Mouse (Mus musculus) thymus, adult 18-20 months (tissue): ENCODE measurements at regions not wholly inside any gene's neighbourhood (a gene's known extent, or its start where the extent isn't known, plus 50 kb on each side); places are given as distances from the start of the nearest gene placed in this dataset.

Source experiments
- DNase-seq, 2 experiments: peaks; one replicate each; pipeline ENCODE4 v3.0.0; 2022; ENCODE audit warnings: mixed read lengths in 2 of 2

GRCm38 (mm10) chr2:173843671-173844070, 106.4 kb downstream of the Vapb start:
- DNase-seq: no peak

- no peak for DNase-seq
Observed at GRCm38 (mm10) chr2:173844524-173844923, 107.2 kb downstream of the Vapb start.

DNA sequence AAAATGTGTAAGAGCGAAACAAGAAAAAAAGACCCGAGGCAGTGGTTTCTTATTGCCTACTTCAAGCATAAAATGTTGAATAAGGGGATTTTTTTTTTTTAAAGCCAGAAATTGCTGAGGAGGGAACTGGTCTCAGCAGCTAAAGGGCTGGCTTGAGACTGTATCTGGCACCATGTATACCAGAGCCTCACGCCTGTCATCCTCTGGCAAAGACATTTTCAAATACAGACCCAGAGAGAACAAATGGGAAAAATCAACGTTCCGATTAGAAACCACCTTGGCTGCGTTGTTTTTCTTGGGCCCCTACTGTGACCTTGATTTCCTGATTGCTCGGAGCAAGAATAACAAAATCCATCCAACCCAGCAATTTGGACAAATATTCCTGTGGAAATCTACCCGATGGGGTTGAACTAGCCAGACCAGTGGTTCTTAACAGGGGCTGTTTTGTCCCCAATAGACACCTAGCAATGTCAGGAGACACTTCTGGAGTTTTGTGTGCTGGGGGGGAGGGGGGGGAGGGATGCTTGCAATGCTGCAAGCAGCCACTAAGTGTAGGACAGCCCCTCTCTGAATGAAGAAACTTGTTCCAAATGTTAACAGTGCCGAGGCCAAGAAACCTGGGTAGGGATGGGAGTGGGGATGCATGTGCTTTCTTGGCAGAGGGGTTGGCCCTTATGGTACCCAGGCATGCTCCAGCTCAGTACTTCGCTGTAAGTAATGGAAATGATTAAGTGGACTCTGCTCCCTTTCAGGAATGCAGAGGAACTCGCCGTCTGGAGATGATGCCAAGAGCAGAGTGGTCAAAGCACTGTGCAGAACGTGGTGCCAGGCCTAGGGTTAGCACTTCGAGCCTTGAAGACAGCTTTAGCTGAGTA, 108.1 kb downstream of the Vapb start:
- no peak for DNase-seq

GRCm38 (mm10) chr2:173851054-173851453, 113.7 kb downstream of the Vapb start:
- no peak for DNase-seq

- DNase-seq: no peak
Observed at GRCm38 (mm10) chr2:173854172-173854723, 116.9 kb downstream of the Vapb start.

DNA sequence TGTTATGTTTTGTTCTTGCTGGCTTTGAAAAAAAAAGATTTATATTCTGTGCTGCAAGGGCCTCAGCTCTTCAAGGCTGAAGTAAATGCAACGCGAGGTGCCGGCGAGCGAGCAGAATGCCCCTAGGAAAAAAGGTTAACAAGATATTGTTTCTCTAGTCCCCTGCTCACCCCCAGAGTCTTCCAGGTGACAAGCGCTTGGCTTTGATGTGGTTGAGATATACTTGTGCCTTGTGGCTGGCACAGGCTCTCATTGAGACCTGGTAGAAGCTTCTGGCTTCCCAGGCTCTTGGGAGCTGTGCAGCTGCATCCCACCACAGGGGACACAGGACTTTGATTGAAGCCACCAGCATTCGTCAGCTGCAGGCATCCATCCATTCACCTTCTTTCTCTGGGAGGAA, 117.5 kb downstream of the Vapb start:
- peak; percentile 58 to 81 for DNase-seq

GRCm38 (mm10) chr2:173855296-173855695, 118.0 kb downstream of the Vapb start:
- peak; percentile 33 to 60 for DNase-seq

- peak in 1 of 2 experiments; percentile 14 for DNase-seq
Observed at GRCm38 (mm10) chr2:173857006-173857405, 119.7 kb downstream of the Vapb start.

DNA sequence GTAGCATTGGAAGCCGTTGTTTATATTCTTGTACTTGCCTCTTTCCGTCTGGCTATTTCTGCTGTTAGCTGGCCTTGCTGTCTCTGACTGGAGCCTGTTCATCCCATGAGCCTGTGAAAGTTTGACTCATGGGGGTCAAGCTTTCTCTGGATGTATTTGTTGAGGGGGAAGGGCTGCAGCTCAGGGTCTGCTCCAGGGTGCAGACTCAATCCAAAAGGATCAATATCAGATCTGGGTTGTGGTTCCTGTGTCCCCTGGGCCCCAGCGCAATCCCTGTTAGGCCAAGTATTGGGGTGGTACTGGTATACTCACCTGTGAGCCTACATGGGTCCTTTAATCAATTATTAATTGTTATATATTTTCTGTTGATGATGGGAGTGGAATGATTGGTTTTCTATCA, 135.7 kb downstream of the Vapb start:
- DNase-seq: no peak
